Mouse (Mus musculus): ENCODE results near the gene Gm14399.
"Not testable (repeated sequence)": the region's sequence is repeated elsewhere in the genome, so short reads cannot be mapped to it uniquely, and the experiment has no call there.

Gene Gm14399

GRCm38 (mm10) chr2:175141993-175142295, at the start of gene Gm14399:
Gene Gm14399, minus strand, starts transcription at chr2:175142012.
- DNase-seq (ENCODE audit: low read depth, low spot score); H3K36me3 ChIP-seq (ENCODE audit: control insufficient read depth, insufficient read depth, low read length, poor library complexity, severe bottlenecking); H3K27me3 ChIP-seq (ENCODE audit: control insufficient read depth, insufficient read depth, low read length, poor library complexity, severe bottlenecking): not testable (repeated sequence)

- not testable (repeated sequence) for H3K36me3 ChIP-seq (ENCODE audit: control insufficient read depth, insufficient read depth, low read length, poor library complexity, severe bottlenecking); H3K27me3 ChIP-seq (ENCODE audit: control insufficient read depth, insufficient read depth, low read length, poor library complexity, severe bottlenecking); DNase-seq (ENCODE audit: low read depth, low spot score)
Observed at GRCm38 (mm10) chr2:175179008-175179407, 37.2 kb upstream of the Gm14399 start.

- no peaks in the 10 kb centered on the region for H3K27me3 ChIP-seq (ENCODE audit: control insufficient read depth, insufficient read depth, low read length, poor library complexity, severe bottlenecking)
- H3K36me3 ChIP-seq (ENCODE audit: control insufficient read depth, insufficient read depth, low read length, poor library complexity, severe bottlenecking), result no peaks in the 10 kb centered on the region
- DNase-seq (ENCODE audit: low read depth, low spot score), result no peak
Observed at GRCm38 (mm10) chr2:175176312-175176711, 34.5 kb upstream of the Gm14399 start.

- H3K27me3 ChIP-seq (ENCODE audit: control insufficient read depth, insufficient read depth, low read length, poor library complexity, severe bottlenecking); DNase-seq (ENCODE audit: low read depth, low spot score); H3K36me3 ChIP-seq (ENCODE audit: control insufficient read depth, insufficient read depth, low read length, poor library complexity, severe bottlenecking): not testable (repeated sequence)
Observed at GRCm38 (mm10) chr2:175175401-175176180, 33.8 kb upstream of the Gm14399 start, which contains the start of gene Gm14443. Gene Gm14443, minus strand, starts transcription at chr2:175175871.

- H3K27me3 ChIP-seq (ENCODE audit: control insufficient read depth, insufficient read depth, low read length, poor library complexity, severe bottlenecking); DNase-seq (ENCODE audit: low read depth, low spot score); H3K36me3 ChIP-seq (ENCODE audit: control insufficient read depth, insufficient read depth, low read length, poor library complexity, severe bottlenecking): not testable (repeated sequence)
Observed at GRCm38 (mm10) chr2:175174058-175174457, 32.2 kb upstream of the Gm14399 start.

- not testable (repeated sequence) for H3K27me3 ChIP-seq (ENCODE audit: control insufficient read depth, insufficient read depth, low read length, poor library complexity, severe bottlenecking); H3K36me3 ChIP-seq (ENCODE audit: control insufficient read depth, insufficient read depth, low read length, poor library complexity, severe bottlenecking); DNase-seq (ENCODE audit: low read depth, low spot score)
Observed at GRCm38 (mm10) chr2:175172906-175173595, 31.2 kb upstream of the Gm14399 start.

- DNase-seq (ENCODE audit: low read depth, low spot score), result no peak
- Histone ChIP-seq H3K27me3 (ENCODE audit: control insufficient read depth, insufficient read depth, low read length, poor library complexity, severe bottlenecking) (no peaks in the 10 kb centered on the region), H3K36me3 (ENCODE audit: control insufficient read depth, insufficient read depth, low read length, poor library complexity, severe bottlenecking) (no peaks in the 10 kb centered on the region)
Observed at GRCm38 (mm10) chr2:175172123-175172522, 30.3 kb upstream of the Gm14399 start.

- not testable (repeated sequence) for DNase-seq (ENCODE audit: low read depth, low spot score); H3K36me3 ChIP-seq (ENCODE audit: control insufficient read depth, insufficient read depth, low read length, poor library complexity, severe bottlenecking); H3K27me3 ChIP-seq (ENCODE audit: control insufficient read depth, insufficient read depth, low read length, poor library complexity, severe bottlenecking)
Observed at GRCm38 (mm10) chr2:175166870-175167269, 25.1 kb upstream of the Gm14399 start.

- DNase-seq (ENCODE audit: low read depth, low spot score); H3K36me3 ChIP-seq (ENCODE audit: control insufficient read depth, insufficient read depth, low read length, poor library complexity, severe bottlenecking); H3K27me3 ChIP-seq (ENCODE audit: control insufficient read depth, insufficient read depth, low read length, poor library complexity, severe bottlenecking): not testable (repeated sequence)
Observed at GRCm38 (mm10) chr2:175165110-175165509, 23.3 kb upstream of the Gm14399 start.

GRCm38 (mm10) chr2:175161438-175161837, 19.6 kb upstream of the Gm14399 start:
- H3K36me3 ChIP-seq (ENCODE audit: control insufficient read depth, insufficient read depth, low read length, poor library complexity, severe bottlenecking); H3K27me3 ChIP-seq (ENCODE audit: control insufficient read depth, insufficient read depth, low read length, poor library complexity, severe bottlenecking); DNase-seq (ENCODE audit: low read depth, low spot score): not testable (repeated sequence)

- Histone ChIP-seq H3K27me3 (ENCODE audit: control insufficient read depth, insufficient read depth, low read length, poor library complexity, severe bottlenecking) (no peaks in the 10 kb centered on the region), H3K36me3 (ENCODE audit: control insufficient read depth, insufficient read depth, low read length, poor library complexity, severe bottlenecking) (no peaks in the 10 kb centered on the region)
- no peak for DNase-seq (ENCODE audit: low read depth, low spot score)
Observed at GRCm38 (mm10) chr2:175158642-175159041, 16.8 kb upstream of the Gm14399 start.

- Histone ChIP-seq H3K27me3 (ENCODE audit: control insufficient read depth, insufficient read depth, low read length, poor library complexity, severe bottlenecking) (no peaks in the 10 kb centered on the region), H3K36me3 (ENCODE audit: control insufficient read depth, insufficient read depth, low read length, poor library complexity, severe bottlenecking) (no peaks in the 10 kb centered on the region)
- no peak for DNase-seq (ENCODE audit: low read depth, low spot score)
Observed at GRCm38 (mm10) chr2:175156696-175157095, 14.9 kb upstream of the Gm14399 start.

GRCm38 (mm10) chr2:175141118-175141992, 457 bp downstream of the Gm14399 start:
- not testable (repeated sequence) for H3K27me3 ChIP-seq (ENCODE audit: control insufficient read depth, insufficient read depth, low read length, poor library complexity, severe bottlenecking); H3K36me3 ChIP-seq (ENCODE audit: control insufficient read depth, insufficient read depth, low read length, poor library complexity, severe bottlenecking); DNase-seq (ENCODE audit: low read depth, low spot score)

- DNase-seq (ENCODE audit: low read depth, low spot score), result not testable (repeated sequence)
Observed at GRCm38 (mm10) chr2:175140624-175141023, 1.2 kb downstream of the Gm14399 start.

More at GRCm38 (mm10) chr2:175140624-175141023, 1.2 kb downstream of the Gm14399 start:
- H3K36me3 ChIP-seq (ENCODE audit: control insufficient read depth, insufficient read depth, low read length, poor library complexity, severe bottlenecking); H3K27me3 ChIP-seq (ENCODE audit: control insufficient read depth, insufficient read depth, low read length, poor library complexity, severe bottlenecking): not testable (repeated sequence)

All from splenic B cell, adult 2 months (primary cell).